Mouse (Mus musculus): ENCODE measurements around the gene Galns.

The Galns gene

DNA sequence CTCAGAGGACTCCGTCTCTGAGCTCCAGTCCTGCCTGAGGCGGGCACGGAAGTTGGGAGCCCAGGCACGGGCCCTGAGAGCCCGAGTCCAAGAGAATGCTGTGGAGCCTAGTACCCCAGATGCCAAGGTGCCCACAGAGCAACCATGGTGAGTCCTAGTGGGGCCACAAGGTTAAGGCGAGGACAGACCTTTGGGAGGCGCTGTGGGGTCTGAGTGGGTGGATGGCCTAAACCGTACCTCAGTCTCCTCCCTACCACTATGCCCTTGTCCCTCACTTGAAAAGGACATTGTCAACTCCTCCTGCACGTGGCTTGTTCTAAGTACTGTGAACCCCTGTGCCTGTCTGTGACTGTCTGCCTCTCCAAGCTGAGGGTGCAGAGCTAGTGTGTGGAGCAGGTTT is 41.9 kb downstream of the Galns start:
- DNase-seq (ENCODE audit: extremely low read depth, low read depth, low spot score), result no peak

DNA sequence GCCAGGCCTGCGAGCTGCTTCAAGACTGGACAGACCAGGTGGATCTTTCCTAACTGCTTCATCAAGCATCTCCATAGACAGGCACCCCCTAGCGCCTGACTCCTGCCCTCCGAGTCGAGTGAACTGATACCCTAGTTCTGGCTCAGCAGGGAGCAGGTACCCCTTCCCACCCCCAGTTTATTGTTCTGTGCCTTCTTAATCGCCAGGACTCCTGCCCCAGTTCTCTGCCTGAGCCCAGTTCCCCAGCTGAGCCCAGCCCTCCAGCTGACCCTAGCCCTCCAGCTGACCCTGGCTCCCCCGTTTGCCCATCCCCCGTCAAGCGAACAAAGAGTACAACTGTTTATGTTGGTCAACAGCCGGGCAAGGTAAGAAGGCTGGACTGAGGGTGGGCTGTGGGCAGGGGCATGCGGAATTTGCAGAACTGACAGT is 42.4 kb downstream of the Galns start:
- no peak for DNase-seq (ENCODE audit: extremely low read depth, low read depth, low spot score)

DNA sequence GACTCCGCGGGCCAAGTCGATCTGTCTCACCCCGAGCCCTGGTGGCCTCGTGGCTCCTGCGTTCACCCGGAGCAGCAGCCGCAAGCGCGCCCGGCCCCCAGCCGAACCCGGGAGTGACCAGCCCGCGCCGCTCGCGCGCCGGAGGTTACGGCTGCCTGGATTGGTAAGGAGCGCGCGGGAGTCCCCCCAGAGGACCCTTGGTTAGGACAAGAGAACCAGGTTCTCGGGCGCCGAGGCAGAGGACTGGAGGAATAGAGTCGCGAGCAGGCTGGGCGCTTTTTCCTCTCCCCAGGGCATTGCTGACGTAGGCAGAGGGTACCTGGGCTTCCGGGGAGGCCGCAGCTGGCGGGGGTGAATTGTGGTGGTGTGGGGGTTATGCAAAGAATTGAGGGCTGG is 43.2 kb downstream of the Galns start:
- no peak for DNase-seq (ENCODE audit: extremely low read depth, low read depth, low spot score)

DNA sequence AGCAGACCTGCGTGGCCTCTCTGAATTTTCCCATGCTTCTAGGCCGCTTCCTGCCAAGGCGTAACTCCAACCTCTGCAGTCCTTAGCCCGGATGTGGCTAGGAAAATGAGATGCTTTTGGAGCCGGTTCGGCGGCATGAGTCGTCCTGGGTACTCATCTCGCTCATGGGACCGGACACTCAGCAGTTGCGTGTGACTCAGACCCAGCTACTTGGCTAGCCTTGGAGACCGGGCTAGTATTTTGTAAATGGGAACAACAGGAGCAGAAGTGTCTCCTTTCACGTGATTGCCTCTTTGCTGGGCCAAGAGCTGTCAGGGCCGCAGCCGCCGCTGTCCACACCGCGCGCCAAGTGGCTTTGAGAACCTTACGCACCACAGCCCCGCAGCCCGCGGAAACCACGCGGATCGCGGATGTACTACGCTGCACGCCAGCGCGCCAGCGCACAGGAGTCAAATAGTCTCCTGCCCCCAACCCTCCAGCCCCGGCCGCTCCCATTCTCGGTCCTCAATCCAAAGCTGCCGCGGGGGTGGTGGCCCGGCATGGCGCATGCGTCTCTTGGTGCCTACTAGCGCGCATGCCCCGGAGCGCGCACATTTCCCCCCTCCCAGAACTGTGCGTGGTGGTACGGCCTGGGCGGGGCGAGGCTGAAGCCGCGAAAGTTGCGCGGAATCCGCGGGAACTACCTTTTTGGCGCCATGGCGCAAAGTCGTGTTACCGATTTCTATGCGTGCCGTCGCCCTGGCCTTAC is 43.7 kb downstream of the Galns start, which contains the start of gene Cdt1:
Cdt1 (plus strand) TSS at position 655 of the 748 bp plus-strand sequence.
- no peak for DNase-seq (ENCODE audit: extremely low read depth, low read depth, low spot score)

DNA sequence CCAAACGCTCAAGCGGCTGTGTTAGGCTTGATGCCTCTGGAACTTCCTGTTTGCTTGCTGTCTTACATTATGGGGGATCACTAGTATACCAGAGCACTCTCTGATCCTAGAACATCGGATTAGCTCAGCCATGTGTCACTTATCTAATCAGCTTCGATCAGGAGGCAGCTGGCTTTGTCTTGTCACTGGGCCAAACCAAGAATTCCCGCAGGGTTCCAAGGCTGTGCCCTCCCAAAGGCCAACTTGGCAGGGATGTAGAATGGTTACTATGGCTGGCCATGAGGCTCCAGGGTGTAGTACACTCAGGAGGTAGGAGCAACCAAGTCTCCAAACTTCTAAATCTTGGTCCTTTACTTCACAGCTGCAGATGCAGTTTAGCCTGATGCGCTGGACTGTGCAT is 44.5 kb downstream of the Galns start:
- no peak for DNase-seq (ENCODE audit: extremely low read depth, low read depth, low spot score)

DNA sequence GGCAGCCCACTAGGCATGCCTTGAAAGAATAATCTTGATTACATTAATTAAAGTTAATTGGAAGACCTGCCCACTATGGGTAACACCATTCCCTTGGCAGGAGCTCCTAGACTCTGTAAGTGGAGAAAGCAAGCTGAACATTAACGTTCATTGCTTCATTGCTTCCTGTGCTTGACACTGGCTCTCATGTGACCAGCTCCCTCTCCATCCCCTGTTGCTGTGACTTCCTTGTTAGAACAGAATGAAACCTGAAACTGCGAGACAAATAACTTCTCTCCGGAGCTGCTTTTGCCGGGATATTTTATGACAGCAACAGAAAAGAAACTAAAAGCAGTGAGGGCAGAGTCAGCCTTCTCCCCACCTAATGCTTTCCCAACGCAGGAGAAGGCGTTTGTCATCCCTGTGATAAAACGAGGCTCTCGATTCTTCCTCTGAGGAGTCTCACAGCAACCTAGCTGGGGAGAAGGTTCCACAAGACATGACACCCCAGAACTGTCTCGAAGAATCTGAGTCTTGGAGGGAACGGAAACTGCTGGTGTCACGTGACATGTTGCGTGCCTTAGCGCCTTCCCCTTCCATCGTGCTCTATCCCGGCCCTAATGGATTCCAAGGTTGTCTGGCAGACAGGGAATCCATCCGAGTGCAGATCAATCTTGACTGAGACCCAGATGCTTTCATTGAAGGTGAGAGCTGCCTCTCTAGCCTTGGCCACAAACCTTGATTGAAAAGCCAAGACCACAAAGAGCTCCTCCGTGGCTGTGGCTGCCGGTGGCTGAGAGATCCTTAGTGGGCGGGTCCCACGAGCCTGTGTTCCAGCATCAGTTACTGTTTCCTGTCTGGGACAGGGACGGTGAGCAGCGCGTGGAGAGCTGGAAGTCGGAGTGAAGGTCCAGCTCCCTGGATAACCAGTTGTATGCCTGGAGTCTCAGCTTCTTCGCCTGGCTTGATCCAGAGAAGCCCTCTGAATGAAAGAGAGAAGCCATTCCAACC is 46.6 kb downstream of the Galns start:
- no peak for DNase-seq (ENCODE audit: extremely low read depth, low read depth, low spot score)

DNA sequence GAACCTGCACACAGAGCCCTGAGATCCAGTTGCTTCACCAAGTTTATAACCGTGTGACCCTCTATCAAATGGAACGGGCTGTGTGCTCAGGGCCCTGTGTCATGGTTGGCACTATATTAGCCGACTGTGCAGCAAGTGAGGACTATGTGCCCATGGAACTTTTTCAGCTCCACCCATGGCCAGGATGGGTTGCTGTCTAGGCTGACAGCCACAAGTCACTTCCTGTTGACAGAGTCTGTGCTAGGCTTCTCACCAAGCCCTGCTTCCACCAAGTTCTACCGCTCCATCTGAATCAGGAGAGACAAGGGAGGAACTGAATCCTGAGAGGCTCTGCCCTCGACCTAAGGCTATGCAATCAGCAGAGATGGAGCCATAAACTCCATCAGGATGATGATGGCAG is 50.1 kb downstream of the Galns start:
- DNase-seq (ENCODE audit: extremely low read depth, low read depth, low spot score), result no peak

DNA sequence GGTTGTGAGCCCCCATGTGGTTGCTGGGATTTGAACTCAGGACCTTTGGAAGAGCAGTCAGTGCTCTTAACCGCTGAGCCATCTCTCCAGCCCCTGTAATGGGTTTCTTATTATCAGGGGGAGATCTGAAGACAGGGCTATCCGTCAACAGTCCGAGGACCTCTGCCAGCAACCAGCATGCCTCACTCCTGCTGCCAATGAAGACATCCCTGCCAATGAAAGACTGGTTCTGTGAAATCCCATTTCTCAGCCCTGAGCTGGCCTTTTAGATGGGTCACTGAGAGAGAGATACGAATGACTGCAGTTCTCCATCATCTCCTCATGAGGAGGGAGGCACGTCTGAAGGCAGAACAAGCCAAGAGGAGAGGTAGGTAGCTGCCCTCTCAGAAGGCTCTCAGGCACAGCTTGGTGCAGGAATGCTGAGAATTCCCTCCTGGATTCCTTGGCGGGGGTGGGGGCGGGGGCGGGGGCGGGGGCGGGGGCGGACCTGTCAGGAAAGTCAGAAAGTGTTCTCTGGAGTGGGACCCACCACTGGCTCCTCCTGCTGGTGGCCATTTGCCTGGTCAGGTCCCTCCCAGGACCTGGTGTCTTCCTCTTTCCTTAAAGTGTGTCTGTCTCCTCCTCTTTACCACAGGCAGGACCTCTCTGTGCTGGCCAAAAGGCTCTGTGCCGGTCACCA is 52.5 kb downstream of the Galns start:
- no peak for DNase-seq (ENCODE audit: extremely low read depth, low read depth, low spot score)

DNA sequence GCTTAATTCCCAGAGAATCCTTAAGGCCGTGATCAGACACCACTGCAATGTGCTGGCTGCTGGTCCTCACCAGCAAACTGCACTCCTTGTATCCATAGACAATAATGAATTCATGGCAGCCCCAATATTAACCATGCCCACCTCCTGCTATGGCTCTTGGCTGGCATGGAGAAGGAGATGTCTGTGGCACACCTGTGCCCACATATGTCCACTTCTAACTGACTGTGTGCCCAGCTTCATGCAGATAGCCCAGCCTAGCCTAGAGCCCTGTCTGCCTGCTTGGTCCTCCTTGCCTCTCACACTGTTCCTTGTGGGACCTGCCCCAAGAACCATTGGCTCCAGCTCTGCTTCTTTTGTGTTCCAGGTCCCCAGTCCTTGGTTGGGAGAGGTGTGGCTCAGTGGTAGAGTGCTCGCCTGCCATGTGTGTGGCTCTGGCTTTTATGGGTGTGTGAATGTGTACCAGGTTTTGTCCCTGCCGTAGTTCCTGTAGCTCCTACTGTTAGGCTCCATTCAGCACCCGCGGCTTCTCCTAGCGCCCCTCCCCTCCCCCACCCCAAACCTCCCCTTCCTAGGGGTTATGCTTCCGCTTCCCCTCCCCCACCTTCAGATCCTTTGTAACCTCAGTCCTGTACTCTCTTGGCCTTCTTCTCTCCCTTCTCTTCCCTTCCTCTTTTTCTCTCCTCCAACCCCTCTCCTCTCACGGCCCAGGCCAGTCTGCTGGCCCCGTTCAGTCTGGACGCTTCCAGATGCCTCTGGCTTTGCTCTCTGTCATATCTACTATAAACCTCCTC is 53.8 kb downstream of the Galns start:
- DNase-seq (ENCODE audit: extremely low read depth, low read depth, low spot score), result no peak

DNA sequence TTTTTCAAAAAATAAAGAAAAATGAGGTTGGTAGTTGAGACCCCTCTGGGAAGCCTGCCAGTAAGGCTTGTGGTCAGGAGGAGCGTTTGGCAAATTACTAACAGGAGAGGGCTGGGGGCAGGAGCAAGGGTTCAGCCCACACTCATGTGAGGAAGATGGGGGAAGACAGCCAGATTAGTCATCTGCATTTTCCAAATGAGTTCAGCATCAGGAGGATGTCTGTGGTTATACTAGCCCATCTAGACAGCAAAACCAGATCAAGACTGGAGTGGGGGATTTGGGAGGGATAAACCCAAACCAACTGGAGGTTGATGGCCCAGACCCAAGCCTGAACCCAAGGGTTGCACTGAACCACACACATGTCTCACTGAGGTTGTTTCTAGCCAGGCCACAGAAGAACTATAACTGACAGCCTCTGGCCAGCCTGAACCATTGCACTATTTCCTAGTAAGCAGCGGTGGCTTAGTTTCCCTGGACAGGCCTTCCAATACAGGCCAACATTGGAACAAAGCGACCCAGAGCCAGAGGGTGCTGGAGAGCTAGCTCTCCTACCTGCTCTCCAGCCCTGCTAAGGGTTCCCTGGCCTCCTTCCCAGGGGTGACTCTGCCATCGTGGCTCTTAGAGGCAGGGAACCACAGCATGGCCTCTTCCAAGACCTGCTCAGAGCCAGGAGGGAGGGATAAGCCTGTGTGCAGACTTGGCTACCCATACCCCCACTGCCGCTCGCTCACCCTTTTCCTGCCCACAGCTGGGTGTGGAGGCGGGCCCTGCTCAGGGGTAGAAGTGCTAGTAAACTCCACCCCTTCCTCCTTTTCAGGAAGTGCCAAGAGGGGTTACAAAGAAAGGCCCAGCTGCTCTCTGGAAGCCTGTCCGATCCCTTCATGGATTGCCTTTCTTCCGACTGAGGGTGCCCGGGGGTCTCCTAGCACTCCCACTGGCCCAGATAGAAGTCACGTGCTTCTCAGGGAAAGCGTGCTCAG is 54.9 kb downstream of the Galns start:
- no peak for DNase-seq (ENCODE audit: extremely low read depth, low read depth, low spot score)

DNA sequence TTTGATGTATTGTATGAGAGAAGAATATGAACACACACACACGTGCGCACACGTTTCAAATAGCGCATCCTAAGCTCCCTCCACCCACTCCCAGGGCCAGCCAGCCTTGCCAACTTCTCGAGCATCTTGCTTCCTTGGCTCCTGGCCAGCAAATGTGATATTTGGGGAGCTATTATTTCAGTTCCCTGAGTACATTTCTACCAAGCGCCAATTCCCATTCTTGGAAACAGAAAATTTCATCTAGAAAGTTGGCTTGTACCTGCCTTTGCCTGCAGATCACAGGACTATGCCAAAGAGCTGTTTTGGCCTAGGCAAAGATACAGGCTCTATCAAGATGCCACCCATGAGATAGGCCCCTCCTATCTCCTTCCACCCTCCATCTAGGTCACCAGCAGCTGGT is 56.5 kb downstream of the Galns start:
- DNase-seq (ENCODE audit: extremely low read depth, low read depth, low spot score), result no peak

DNA sequence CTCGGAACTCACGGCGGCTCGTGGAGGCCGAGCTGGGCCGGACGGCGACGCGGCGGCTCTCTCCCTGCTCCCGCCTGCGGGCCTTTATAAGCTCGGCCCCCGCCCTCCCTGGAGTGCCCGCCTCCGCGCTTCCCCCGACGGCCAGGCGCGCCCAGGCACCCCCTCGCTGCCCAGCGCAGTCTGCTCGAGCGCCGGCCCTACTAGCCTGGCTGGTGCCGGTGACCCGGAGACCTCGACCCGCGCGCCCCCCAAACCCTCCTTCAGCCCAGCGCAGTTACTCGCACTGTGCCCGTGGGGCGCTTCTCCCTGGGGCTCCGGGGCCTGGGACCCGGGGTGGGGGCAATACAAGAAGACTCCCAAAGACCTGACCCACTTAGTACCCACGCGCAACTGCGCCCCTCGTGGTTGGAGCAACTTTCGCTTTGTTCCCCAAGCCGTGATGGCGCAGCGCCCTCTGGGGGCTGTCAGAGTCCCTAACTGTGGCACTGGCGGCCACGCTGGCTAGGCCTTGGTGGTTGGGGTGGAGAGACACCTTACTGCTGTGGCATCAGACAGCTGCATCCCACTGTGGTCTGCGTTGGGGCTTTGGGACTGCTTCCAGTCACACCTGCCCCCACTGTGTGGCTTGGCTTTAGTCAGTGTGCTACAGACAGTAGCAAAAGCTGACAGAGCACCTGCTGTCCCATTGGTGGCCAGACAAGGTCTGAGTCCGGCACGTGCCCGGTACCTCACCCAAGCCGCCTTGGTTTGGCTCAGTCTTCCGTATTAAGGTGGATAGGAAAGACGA is 59.8 kb downstream of the Galns start, which contains the start of gene Piezo1:
Piezo1 (minus strand) TSS at position 65 of the 787 bp plus-strand sequence.
- no peak for DNase-seq (ENCODE audit: extremely low read depth, low read depth, low spot score)

DNA sequence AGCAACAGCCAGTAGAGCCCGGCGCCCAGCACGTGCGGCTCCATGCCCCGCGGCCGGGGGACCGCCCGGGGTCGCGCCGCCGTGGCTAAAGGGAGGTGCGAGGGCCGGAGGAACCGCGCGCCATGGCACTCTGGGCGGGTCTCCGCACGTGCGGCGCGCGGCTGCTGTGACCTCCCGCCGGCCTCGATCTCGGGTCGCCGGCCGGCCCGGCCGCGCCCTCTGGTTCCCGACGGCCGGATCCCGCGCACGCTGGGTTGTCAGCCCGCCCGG is 60.3 kb downstream of the Galns start:
- DNase-seq (ENCODE audit: extremely low read depth, low read depth, low spot score), result no peak

DNA sequence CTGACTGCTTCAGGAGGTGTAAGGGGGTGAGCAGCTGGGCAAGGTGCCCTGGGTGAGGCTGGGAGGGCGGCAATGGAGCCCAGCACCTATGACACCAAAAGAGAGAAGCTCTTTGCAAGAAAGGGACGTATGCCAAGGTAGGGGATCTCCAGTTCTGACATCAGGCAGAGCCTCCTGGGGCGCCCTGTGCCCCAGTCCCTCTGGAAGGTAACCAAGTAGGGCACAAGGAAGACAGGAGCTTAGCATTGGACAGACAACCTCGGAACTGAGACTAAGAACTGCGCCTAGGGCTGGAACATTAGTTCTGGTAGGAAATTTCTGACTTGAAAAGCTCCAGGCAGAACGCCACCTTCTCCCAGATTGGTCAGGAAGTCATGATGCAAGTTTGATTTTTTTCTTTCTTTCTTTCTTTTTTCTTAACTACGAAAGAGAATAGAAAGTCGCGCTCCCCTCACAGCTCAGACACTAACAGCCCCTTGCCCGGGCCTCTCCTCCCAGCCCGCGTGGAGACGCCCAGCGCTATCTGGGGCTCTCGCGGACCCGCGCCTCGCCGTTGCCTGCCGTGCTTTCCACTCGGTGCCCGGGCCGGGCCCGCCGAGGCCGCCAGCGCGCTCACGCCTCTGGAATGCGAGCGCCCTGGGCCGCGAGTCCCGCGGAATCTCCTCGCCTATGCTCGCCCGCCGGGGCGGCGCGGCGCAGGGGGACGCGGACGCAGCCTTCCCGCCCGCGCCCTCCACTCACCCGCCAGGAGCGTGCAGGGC is 60.8 kb downstream of the Galns start:
- DNase-seq (ENCODE audit: extremely low read depth, low read depth, low spot score), result peak; percentile 90

DNA sequence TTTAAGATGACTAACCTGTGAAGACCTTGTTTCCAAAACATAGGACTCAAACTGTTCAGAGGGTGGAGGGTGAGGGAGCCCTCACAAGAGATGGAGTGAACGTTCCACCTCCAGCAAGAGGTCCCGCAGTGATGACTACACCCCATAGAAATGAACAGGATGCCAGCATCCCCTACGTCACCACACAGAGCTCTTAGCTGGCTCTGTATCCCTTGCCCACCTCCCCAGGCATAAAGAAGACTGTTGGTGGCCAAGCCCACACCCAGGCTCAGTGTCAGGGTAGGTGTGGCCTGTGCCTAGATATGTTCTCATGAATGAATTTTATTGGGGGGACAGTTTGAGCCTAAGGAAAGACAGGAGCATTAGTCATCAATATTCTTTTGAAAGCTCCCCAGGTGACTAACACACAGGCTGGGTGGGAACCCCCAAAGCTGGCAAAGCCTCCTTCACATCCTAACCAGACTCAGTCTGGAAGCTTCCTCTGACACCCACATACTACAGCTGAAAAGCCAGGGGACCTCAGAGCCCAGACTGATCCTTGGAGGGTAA is 62.3 kb downstream of the Galns start:
- no peak for DNase-seq (ENCODE audit: extremely low read depth, low read depth, low spot score)

DNA sequence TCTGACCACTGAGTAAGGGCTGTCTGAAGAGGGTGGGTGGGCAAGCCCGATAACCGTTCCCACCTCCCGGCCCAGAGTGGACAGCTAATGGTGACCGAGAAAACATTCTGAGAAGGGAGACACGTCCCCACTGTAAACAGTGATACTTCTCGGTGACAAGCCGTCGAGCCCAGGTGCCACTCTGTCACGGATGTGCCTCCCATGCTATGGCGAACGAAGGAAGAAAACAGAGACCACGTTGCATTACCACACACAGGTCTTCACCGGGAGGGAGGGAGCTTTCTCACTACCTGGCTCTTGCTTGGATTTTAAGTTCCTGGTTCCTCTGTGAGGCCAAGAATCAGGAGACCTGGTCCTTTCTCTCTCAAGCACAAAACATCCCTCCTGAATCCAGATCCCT is 62.9 kb downstream of the Galns start:
- DNase-seq (ENCODE audit: extremely low read depth, low read depth, low spot score), result no peak

DNA sequence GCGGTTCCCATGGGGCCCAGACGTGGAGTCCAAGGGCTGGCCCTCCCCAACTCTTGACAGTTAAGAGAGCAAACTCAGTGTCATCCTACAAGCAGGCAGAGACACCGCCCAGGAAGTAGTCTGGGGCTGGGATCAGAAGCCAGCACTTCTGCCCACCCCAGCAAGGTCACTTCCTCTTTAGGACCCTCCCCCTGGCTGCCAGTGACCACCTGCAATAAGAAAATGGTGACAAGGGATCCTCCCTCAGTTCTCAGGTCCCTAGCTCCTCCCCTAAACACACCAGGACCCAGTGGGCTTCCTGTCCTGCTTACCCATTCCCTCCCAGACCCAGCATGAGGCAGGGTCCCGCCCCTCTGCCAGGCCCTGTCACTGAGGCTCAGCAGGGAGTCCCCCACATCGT is 63.4 kb downstream of the Galns start:
- DNase-seq (ENCODE audit: extremely low read depth, low read depth, low spot score), result no peak
